Mouse (Mus musculus): ENCODE data around the gene A430089I19Rik.
"Not testable (repeated sequence)": the region's sequence is repeated elsewhere in the genome, so short reads cannot be mapped to it uniquely, and the experiment has no call there.

GRCm38 (mm10) chr5:94314135-94314534, 7.5 kb upstream of the A430089I19Rik start, which contains the start of gene Gm6502:
- not testable (repeated sequence) for TF ChIP-seq CTCF (IDR thresholded peaks at IDR 0.05; ENCODE audit: extremely low read depth, insufficient read length, insufficient replicate concordance, low read depth, low read length); POLR2A (IDR thresholded peaks at IDR 0.05; ENCODE audit: low read depth, low read length)
